Mouse (Mus musculus) limb, embryonic 12.5 days (tissue): ENCODE measurements at regions not wholly inside any gene's neighbourhood (a gene's known extent, or its start where the extent isn't known, plus 50 kb on each side); places are given as distances from the start of the nearest gene placed in this dataset.

ENCODE experiments used
- ATAC-seq: fragments of 200-750 bp; cut with Nextera tagmentation; 2 replicates; pipeline ENCODE4 v1.8.0; 2017; ENCODE audit warnings: low read depth, moderate TSS enrichment; ENCODE audit not compliant: insufficient number of reproducible peaks, insufficient read depth, low FRiP score, low TSS enrichment
- H3K27ac ChIP-seq: fragments of 300-500 bp; sonication (generic); 2 replicates; pipeline ENCODE4 v1.5.1; 2016; ENCODE audit warnings: mild to moderate bottlenecking, moderate library complexity
- H3K27me3 ChIP-seq: fragments of 300-500 bp; sonication (generic); 2 replicates; pipeline ENCODE4 v1.6.1; 2016; ENCODE audit warnings: mild to moderate bottlenecking, moderate library complexity
- H3K36me3 ChIP-seq: fragments of 300-500 bp; sonication (generic); 2 replicates; pipeline ENCODE4 v1.6.1; 2016; ENCODE audit warnings: mild to moderate bottlenecking, moderate library complexity
- H3K4me1 ChIP-seq: fragments of 300-500 bp; sonication (generic); replicated peaks from 2 replicates; pipeline ENCODE4 v1.6.1; 2016
- H3K4me2 ChIP-seq: fragments of 300-500 bp; sonication (generic); 2 replicates; pipeline ENCODE4 v1.6.1; 2016; ENCODE audit warnings: mild to moderate bottlenecking, moderate library complexity
- H3K4me3 ChIP-seq: fragments of 300-500 bp; sonication (generic); replicated peaks from 2 replicates; pipeline ENCODE4 v1.5.1; 2016; ENCODE audit warnings: mild to moderate bottlenecking
- H3K9ac ChIP-seq: fragments of 300-500 bp; sonication (generic); replicated peaks from 2 replicates; pipeline ENCODE4 v1.6.1; 2016; ENCODE audit warnings: mild to moderate bottlenecking, moderate library complexity
- H3K9me3 ChIP-seq: fragments of 300-500 bp; sonication (generic); 2 replicates; pipeline ENCODE4 v1.6.1; 2016; ENCODE audit warnings: mild to moderate bottlenecking, moderate library complexity
- WGBS: fragments of 180-500 bp; shearing (Covaris S2); methylation state at CpG from one replicate; pipeline ENCODE4 v1.1.7; 2016; 5-methylcytosine and 5-hydroxymethylcytosine counted together

- ATAC-seq, result no peak
These were observed 117.3 kb downstream of the Gm5426 start for GRCm38 (mm10) chr10:96253671-96254070.

GRCm38 (mm10) chr10:96254250-96254862, 118.0 kb downstream of the Gm5426 start:
- no peak for ATAC-seq
- no peaks in the 10 kb centered on the region for H3K27me3 ChIP-seq

More at GRCm38 (mm10) chr10:96253671-96254070, 117.3 kb downstream of the Gm5426 start:
- H3K4me3 ChIP-seq, result no peak overlapping the region
- 0 out of 2 replicates have a peak, but pooled peaks cover 6% of the 10 kb centered on the region for H3K9me3 ChIP-seq
- no peaks in the 10 kb centered on the region for H3K36me3 ChIP-seq
- H3K27ac ChIP-seq, result no peak overlapping the region
- no peaks in the 10 kb centered on the region for H3K4me1 ChIP-seq
- no peaks in the 10 kb centered on the region for H3K27me3 ChIP-seq
- H3K4me2 ChIP-seq, result no peak overlapping the region
- H3K9ac ChIP-seq, result no peak overlapping the region

GRCm38 (mm10) chr10:96257935-96258334, 121.5 kb downstream of the Gm5426 start:
- Histone ChIP-seq H3K9me3 (0 out of 2 replicates have a peak, but pooled peaks cover 2% of the 10 kb centered on the region), H3K27me3 (no peaks in the 10 kb centered on the region), H3K4me2 (no peak overlapping the region), H3K4me1 (peaks cover 10% of the 10 kb centered on the region; the same call in 1 of the 2 replicates), H3K9ac (no peak overlapping the region), H3K4me3 (no peak overlapping the region), H3K27ac (no peak overlapping the region), H3K36me3 (no peaks in the 10 kb centered on the region)
- ATAC-seq, result no peak
- 84% methylated on average over 7 of the region's 7 CpGs for WGBS

More at GRCm38 (mm10) chr10:96254250-96254862, 118.0 kb downstream of the Gm5426 start:
- Histone ChIP-seq H3K36me3 (no peaks in the 10 kb centered on the region), H3K4me3 (no peak overlapping the region), H3K27ac (no peak overlapping the region), H3K9me3 (0 out of 2 replicates have a peak, but pooled peaks cover 6% of the 10 kb centered on the region), H3K4me2 (no peak overlapping the region), H3K4me1 (no peaks in the 10 kb centered on the region), H3K9ac (no peak overlapping the region)
- WGBS, result 84% methylated on average over 2 of the region's 2 CpGs

GRCm38 (mm10) chr10:96259242-96259641, 122.8 kb downstream of the Gm5426 start:
- no peaks in the 10 kb centered on the region for H3K9me3 ChIP-seq
- H3K4me1 ChIP-seq, result peaks cover 22% of the 10 kb centered on the region
- no peak overlapping the region for H3K4me3 ChIP-seq
- no peak for ATAC-seq
- no peak overlapping the region for H3K27ac ChIP-seq
- WGBS, result 84% methylated on average over 10 of the region's 10 CpGs
- no peaks in the 10 kb centered on the region for H3K27me3 ChIP-seq
- no peaks in the 10 kb centered on the region for H3K36me3 ChIP-seq
- no peak overlapping the region for H3K4me2 ChIP-seq
- H3K9ac ChIP-seq, result no peak overlapping the region

GRCm38 (mm10) chr10:96259648-96260047, 123.2 kb downstream of the Gm5426 start:
- Histone ChIP-seq H3K9me3 (no peaks in the 10 kb centered on the region), H3K27me3 (no peaks in the 10 kb centered on the region), H3K36me3 (no peaks in the 10 kb centered on the region), H3K4me2 (no peak overlapping the region), H3K4me3 (no peak overlapping the region), H3K9ac (no peak overlapping the region), H3K27ac (no peak overlapping the region), H3K4me1 (peaks cover 26% of the 10 kb centered on the region)
- WGBS, result 95% methylated on average over 8 of the region's 8 CpGs
- ATAC-seq, result no peak

GRCm38 (mm10) chr10:96263544-96263943, 127.1 kb downstream of the Gm5426 start:
- Histone ChIP-seq H3K4me2 (peak overlapping the region; percentile 27; the same call in 1 of the 2 replicates), H3K4me1 (peaks cover 46% of the 10 kb centered on the region), H3K27me3 (no peaks in the 10 kb centered on the region), H3K27ac (peak overlapping the region; percentile 72), H3K4me3 (no peak overlapping the region), H3K9ac (no peak overlapping the region), H3K36me3 (no peaks in the 10 kb centered on the region), H3K9me3 (no peaks in the 10 kb centered on the region)
- WGBS, result 14% methylated on average over 7 of the region's 7 CpGs
- ATAC-seq, result no peak

- Histone ChIP-seq H3K4me1 (peaks cover 46% of the 10 kb centered on the region), H3K9me3 (no peaks in the 10 kb centered on the region), H3K4me2 (no peak overlapping the region), H3K4me3 (no peak overlapping the region), H3K27me3 (no peaks in the 10 kb centered on the region), H3K27ac (peak overlapping the region; percentile 72), H3K9ac (no peak overlapping the region), H3K36me3 (no peaks in the 10 kb centered on the region)
- WGBS, result 56% methylated on average over 5 of the region's 5 CpGs
- no peak for ATAC-seq
These were observed 128.0 kb downstream of the Gm5426 start for GRCm38 (mm10) chr10:96264433-96264832.

GRCm38 (mm10) chr10:96264866-96265265, 128.5 kb downstream of the Gm5426 start:
- H3K27ac ChIP-seq, result peak overlapping the region; percentile 69; the same call in 1 of the 2 replicates
- no peak for ATAC-seq
- no peak overlapping the region for H3K4me2 ChIP-seq
- H3K4me3 ChIP-seq, result no peak overlapping the region
- H3K4me1 ChIP-seq, result peaks cover 46% of the 10 kb centered on the region
- no peaks in the 10 kb centered on the region for H3K27me3 ChIP-seq
- no peaks in the 10 kb centered on the region for H3K36me3 ChIP-seq
- WGBS, result 72% methylated on average over 4 of the region's 4 CpGs
- no peak overlapping the region for H3K9ac ChIP-seq
- no peaks in the 10 kb centered on the region for H3K9me3 ChIP-seq

- H3K9me3 ChIP-seq, result no peaks in the 10 kb centered on the region
- no peaks in the 10 kb centered on the region for H3K27me3 ChIP-seq
- H3K4me1 ChIP-seq, result peaks cover 46% of the 10 kb centered on the region
- no peak for ATAC-seq
- H3K4me2 ChIP-seq, result no peak overlapping the region
- no peaks in the 10 kb centered on the region for H3K36me3 ChIP-seq
- H3K9ac ChIP-seq, result no peak overlapping the region
- whole genome bisulfite sequencing, result 53% methylated on average over 9 of the region's 9 CpGs
- H3K27ac ChIP-seq, result peak overlapping the region; percentile 72
- no peak overlapping the region for H3K4me3 ChIP-seq
These were observed 129.8 kb downstream of the Gm5426 start for GRCm38 (mm10) chr10:96266100-96266735.

- no peak for ATAC-seq
- 81% methylated on average over 4 of the region's 4 CpGs for WGBS
- no peak overlapping the region for H3K9ac ChIP-seq
- H3K4me2 ChIP-seq, result no peak overlapping the region
- H3K9me3 ChIP-seq, result no peaks in the 10 kb centered on the region
- H3K4me3 ChIP-seq, result no peak overlapping the region
- no peaks in the 10 kb centered on the region for H3K27me3 ChIP-seq
- no peaks in the 10 kb centered on the region for H3K36me3 ChIP-seq
- H3K4me1 ChIP-seq, result peaks cover 39% of the 10 kb centered on the region
- no peak overlapping the region for H3K27ac ChIP-seq
These were observed 131.2 kb downstream of the Gm5426 start for GRCm38 (mm10) chr10:96267603-96268002.

- WGBS, result 75% methylated on average over 7 of the region's 7 CpGs
- no peaks in the 10 kb centered on the region for H3K36me3 ChIP-seq
- H3K27ac ChIP-seq, result no peak overlapping the region
- ATAC-seq, result no peak
- H3K4me1 ChIP-seq, result no peaks in the 10 kb centered on the region
- H3K4me2 ChIP-seq, result no peak overlapping the region
- H3K9ac ChIP-seq, result no peak overlapping the region
- H3K27me3 ChIP-seq, result no peaks in the 10 kb centered on the region
- H3K9me3 ChIP-seq, result no peaks in the 10 kb centered on the region
- no peak overlapping the region for H3K4me3 ChIP-seq
These were observed 137.4 kb downstream of the Gm5426 start for GRCm38 (mm10) chr10:96273607-96274365.
